Mouse (Mus musculus) megakaryocyte, embryonic 14.5 days (primary cell): ENCODE measurements around the gene Gm10053.

ENCODE experiments used
- FLI1 ChIP-seq: IDR thresholded peaks from 2 replicates; pipeline ENCODE4 v1.6.1; 2012; ENCODE audit warnings: low read length, inconsistent platforms, mixed read lengths
- GATA1 ChIP-seq: IDR thresholded peaks from 3 replicates; pipeline ENCODE4 v1.6.1; 2012; ENCODE audit warnings: mixed read lengths, low read length, inconsistent platforms, borderline replicate concordance

DNA sequence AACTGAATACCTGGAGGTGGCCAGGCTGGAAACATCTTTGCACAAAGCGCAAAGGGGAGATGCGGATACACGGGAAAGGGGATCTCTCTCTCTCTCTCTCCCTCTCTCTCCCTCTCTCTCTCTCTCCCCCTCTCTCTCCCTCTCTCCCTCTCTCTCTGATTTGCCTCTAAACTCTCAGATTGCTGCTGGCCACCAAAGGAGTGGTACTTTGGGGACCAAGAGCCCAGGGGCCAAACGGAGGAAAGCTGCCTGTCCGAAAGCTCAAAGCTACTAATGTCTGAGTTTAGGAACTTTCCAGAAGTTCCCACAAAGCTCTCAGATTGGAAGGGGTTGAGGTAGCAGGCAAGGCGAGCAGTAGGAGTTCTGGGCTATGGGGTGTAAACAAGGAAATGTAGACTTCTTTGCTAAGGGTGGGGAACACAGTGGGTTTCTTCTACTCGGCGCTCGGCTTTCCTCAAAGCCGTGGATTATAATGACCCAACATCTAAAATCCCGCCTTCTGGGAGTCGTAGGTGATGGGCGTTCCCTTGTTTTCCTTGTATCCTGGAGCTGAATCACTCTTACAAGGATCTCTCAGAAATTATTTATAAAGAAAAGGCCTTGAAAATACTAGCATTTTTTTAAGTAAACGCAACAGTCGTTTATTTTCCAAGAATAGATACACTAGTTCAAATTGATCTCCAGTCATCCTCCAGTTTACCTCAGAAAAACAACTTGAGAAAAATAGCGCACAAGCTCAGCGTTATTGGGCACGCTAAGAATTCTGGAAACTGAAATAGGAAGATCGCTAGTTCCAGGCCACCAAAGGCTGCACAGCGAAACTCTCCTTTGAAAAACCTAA lies 22.6 kb downstream of the Gm10053 start:
- no peak for TF ChIP-seq GATA1
- no peak for TF ChIP-seq FLI1
